Mouse (Mus musculus) liver, embryonic 14.5 days (tissue): ENCODE measurements around the gene Mdm4.

ENCODE experiments used
- CTCF ChIP-seq: IDR thresholded peaks from 2 replicates; pipeline ENCODE4 v1.5.1; 2016; ENCODE audit warnings: antibody characterized with exemption, low read depth, control low read depth
- EP300 ChIP-seq: IDR thresholded peaks from 2 replicates; pipeline ENCODE4 v1.6.1; 2016; ENCODE audit warnings: antibody characterized with exemption, low read depth

DNA sequence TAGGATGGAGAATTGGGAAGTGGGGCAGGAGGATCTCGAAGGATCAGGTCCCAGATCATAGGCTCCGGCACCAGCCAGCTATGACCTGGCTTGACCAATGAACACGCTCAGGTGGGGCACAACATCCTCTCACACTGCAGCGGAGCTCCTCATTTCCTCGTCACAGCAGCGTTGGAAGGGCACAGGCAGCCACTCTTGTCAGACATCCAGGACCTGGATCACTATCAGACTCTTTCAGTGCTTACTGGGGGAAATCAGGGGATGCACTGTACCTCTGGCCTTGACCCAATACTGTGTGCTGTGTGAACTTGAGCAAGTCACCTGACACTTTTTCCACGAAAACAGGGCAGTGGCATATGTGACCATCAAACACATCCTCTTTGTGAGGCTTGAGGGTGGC, 105.1 kb downstream of the Mdm4 start:
- TF ChIP-seq CTCF (no peak), EP300 (no peak)
